Mouse (Mus musculus): ENCODE data around the gene Adamts12. TPM values are rescaled to one million over a fixed set of nuclear protein-coding genes. Genes with fewer than 3 reads are reported as not detected.

Adamts12 gene
- total RNA-seq, 2 experiments from 2014 or later, result 3.4 to 5.0 TPM

GRCm38 (mm10) chr15:11380616-11381015, 316.0 kb downstream of the Adamts12 start:
- intact Hi-C loops (cut with DNase I), result loop anchor here (1.0 kb wide), 2 partner anchors 342 to 459 kb away; no protein-coding TSS in a partner anchor
- no peak for DNase-seq

GRCm38 (mm10) chr15:11382585-11382984, 318.0 kb downstream of the Adamts12 start:
- no peak for DNase-seq
- intact Hi-C loops (cut with DNase I), result no loop called here

GRCm38 (mm10) chr15:11383796-11384195, 319.2 kb downstream of the Adamts12 start:
- intact Hi-C loops (cut with DNase I), result no loop called here
- no peak for DNase-seq

GRCm38 (mm10) chr15:11392903-11393302, 328.3 kb downstream of the Adamts12 start:
- intact Hi-C loops (cut with DNase I), result loop anchor here (10.0 kb wide), 2 partner anchors 722 to 908 kb away; partner anchors contain the start of genes Brix1, Rad1 and Zfr
- no peak for DNase-seq

- no peak for DNase-seq
- intact Hi-C loops (cut with DNase I), result loop anchor here (10.0 kb wide), 2 partner anchors 718 to 912 kb away; partner anchors contain the start of genes Brix1, Rad1 and Zfr
These were observed 331.8 kb downstream of the Adamts12 start for GRCm38 (mm10) chr15:11396421-11396820.

Other genes with a start within 250 kb of the Adamts12 start
- gene C1qtnf3, start 112.5 kb upstream of the Adamts12 start, total RNA-seq (2021), result under 1 TPM in 1 of 2 experiments, not detected in 1; 0.17 TPM
- gene Amacr, start 83.0 kb upstream of the Adamts12 start, total RNA-seq (2021), result 10 to 100 TPM; 27.9 to 29.4 TPM
- gene Slc45a2, start 64.1 kb upstream of the Adamts12 start, total RNA-seq (2021), result not detected
- under 1 TPM in 1 of 2 experiments, not detected in 1; 0.08 TPM for gene Rxfp3, start 26.8 kb upstream of the Adamts12 start, total RNA-seq (2021)

All from heart, postnatal 36 days (tissue).